Mouse (Mus musculus) retina, embryonic 14.5 days (tissue): ENCODE data around the gene Rccd1.

Experiments
- DNase-seq: peaks from one replicate; pipeline ENCODE4 v3.0.0-alpha.2; 2015; ENCODE audit warnings: low spot score

Gene Rccd1

GRCm38 (mm10) chr7:80324043-80324815, at the start of gene Rccd1:
Rccd1 (minus strand) TSS chr7:80324454.
- DNase-seq: peak; percentile 94

- DNase-seq: no peak
These were observed 49.6 kb upstream of the Rccd1 start for GRCm38 (mm10) chr7:80373850-80374249.

GRCm38 (mm10) chr7:80373352-80373751, 49.1 kb upstream of the Rccd1 start:
- no peak for DNase-seq

GRCm38 (mm10) chr7:80372667-80373066, 48.4 kb upstream of the Rccd1 start:
- DNase-seq: no peak

GRCm38 (mm10) chr7:80372166-80372565, 47.9 kb upstream of the Rccd1 start:
- no peak for DNase-seq

- DNase-seq: peak; percentile 84
These were observed 46.9 kb upstream of the Rccd1 start, which contains the start of gene Man2a2 for GRCm38 (mm10) chr7:80371041-80371751. Man2a2 (minus strand) TSS chr7:80371375.

- peak; percentile 74 for DNase-seq
These were observed 46.4 kb upstream of the Rccd1 start for GRCm38 (mm10) chr7:80370649-80371040.

- no peak for DNase-seq
These were observed 45.7 kb upstream of the Rccd1 start for GRCm38 (mm10) chr7:80369967-80370431.

- no peak for DNase-seq
These were observed 45.2 kb upstream of the Rccd1 start for GRCm38 (mm10) chr7:80369461-80369860.

GRCm38 (mm10) chr7:80368635-80369421, 44.6 kb upstream of the Rccd1 start:
- no peak for DNase-seq

- DNase-seq: no peak
These were observed 43.8 kb upstream of the Rccd1 start for GRCm38 (mm10) chr7:80368009-80368408.

GRCm38 (mm10) chr7:80367232-80367631, 43.0 kb upstream of the Rccd1 start:
- DNase-seq: no peak

GRCm38 (mm10) chr7:80365759-80366158, 41.5 kb upstream of the Rccd1 start:
- no peak for DNase-seq

- no peak for DNase-seq
These were observed 36.2 kb upstream of the Rccd1 start for GRCm38 (mm10) chr7:80360435-80360834.

GRCm38 (mm10) chr7:80358039-80358438, 33.8 kb upstream of the Rccd1 start:
- no peak for DNase-seq

- peak; percentile 80 for DNase-seq
These were observed 32.9 kb upstream of the Rccd1 start for GRCm38 (mm10) chr7:80357156-80357555.

GRCm38 (mm10) chr7:80356351-80356750, 32.1 kb upstream of the Rccd1 start:
- DNase-seq: no peak

- DNase-seq: no peak
These were observed 28.7 kb upstream of the Rccd1 start for GRCm38 (mm10) chr7:80352920-80353319.

GRCm38 (mm10) chr7:80350808-80351207, 26.6 kb upstream of the Rccd1 start:
- no peak for DNase-seq

- no peak for DNase-seq
These were observed 23.7 kb upstream of the Rccd1 start for GRCm38 (mm10) chr7:80347670-80348586.

GRCm38 (mm10) chr7:80346830-80347229, 22.6 kb upstream of the Rccd1 start:
- no peak for DNase-seq
